ENCODE assay signal across 8 mouse cellular contexts in genomic region chr2:153161684-153162080, GRCm38 (mm10). TPM values are rescaled to one million over a fixed set of nuclear protein-coding genes. Genes with fewer than 3 reads are reported as not detected.
DNase-seq lines count a peak whose midpoint lies in the region; ATAC-seq and TF ChIP-seq lines count a peak whose summit lies in the region.

No protein-coding gene starts in this region.

- H3K9me3 ChIP-seq in lung, embryonic 15.5 days, result no peaks in the 10 kb centered on the region
- no peaks in the 10 kb centered on the region for H3K9me3 ChIP-seq in embryonic facial prominence, embryonic 12.5 days
- H3K9me3 ChIP-seq in hindbrain, postnatal 0 days (ENCODE audit: low read length), result no peaks in the 10 kb centered on the region
- H3K9me3 ChIP-seq in midbrain, embryonic 15.5 days, result no peaks in the 10 kb centered on the region

- peak overlapping the region; percentile 70 for H3K4me3 ChIP-seq in lung, embryonic 15.5 days
- H3K4me3 ChIP-seq in embryonic facial prominence, embryonic 12.5 days, result peak overlapping the region; percentile 83
- H3K4me3 ChIP-seq in hindbrain, postnatal 0 days (ENCODE audit: low read length), result peak overlapping the region; percentile 69
- H3K4me3 ChIP-seq in midbrain, embryonic 15.5 days, result peak overlapping the region; percentile 78

- TF ChIP-seq CTCF in hindbrain, postnatal 0 days (IDR thresholded peaks at IDR 0.05; ENCODE audit: low read depth), result no peak

- peak overlapping the region; percentile 83 for H3K4me2 ChIP-seq in lung, embryonic 15.5 days
- peak overlapping the region; percentile 95 for H3K4me2 ChIP-seq in embryonic facial prominence, embryonic 12.5 days (replicated peaks)
- H3K4me2 ChIP-seq in hindbrain, postnatal 0 days (ENCODE audit: low read depth, low read length), result peak overlapping the region; percentile 95
- peak overlapping the region; percentile 85 for H3K4me2 ChIP-seq in midbrain, embryonic 15.5 days

- H3K27ac ChIP-seq in lung, embryonic 15.5 days, result peak overlapping the region; percentile 95
- H3K27ac ChIP-seq in embryonic facial prominence, embryonic 12.5 days, result peak overlapping the region; percentile 85
- H3K27ac ChIP-seq in hindbrain, postnatal 0 days, result peak overlapping the region; percentile 97
- peak overlapping the region; percentile 97 for H3K27ac ChIP-seq in midbrain, embryonic 15.5 days

- peak overlapping the region; percentile 79 for H3K9ac ChIP-seq in lung, embryonic 15.5 days
- peak overlapping the region; percentile 81 for H3K9ac ChIP-seq in embryonic facial prominence, embryonic 12.5 days
- peak overlapping the region; percentile 77 for H3K9ac ChIP-seq in hindbrain, postnatal 0 days (replicated peaks; ENCODE audit: low read length)
- peak overlapping the region; percentile 85 for H3K9ac ChIP-seq in midbrain, embryonic 15.5 days

- 0 out of 2 replicates have a peak, but pooled peaks cover 4% of the 10 kb centered on the region for H3K36me3 ChIP-seq in lung, embryonic 15.5 days
- peaks cover 4% of the 10 kb centered on the region; the same call in 1 of the 2 replicates for H3K36me3 ChIP-seq in embryonic facial prominence, embryonic 12.5 days
- no peaks in the 10 kb centered on the region for H3K36me3 ChIP-seq in hindbrain, postnatal 0 days (ENCODE audit: insufficient read depth, low read length)
- no peaks in the 10 kb centered on the region for H3K36me3 ChIP-seq in midbrain, embryonic 15.5 days (replicated peaks)

- ATAC-seq in lung, embryonic 15.5 days (ENCODE audit: borderline replicate concordance, extremely low read depth, low FRiP score, low TSS enrichment), result peak; percentile 24
- 0 out of 2 replicates have a peak, but pooled peaks have one; percentile 57 for ATAC-seq in embryonic facial prominence, embryonic 12.5 days (ENCODE audit: insufficient number of reproducible peaks, insufficient read depth, low FRiP score, low TSS enrichment)
- ATAC-seq in hindbrain, postnatal 0 days, result peak; percentile 48
- peak; percentile 79 for ATAC-seq in midbrain, embryonic 15.5 days (replicated peaks)

- peaks cover 12% of the 10 kb centered on the region for H3K4me1 ChIP-seq in lung, embryonic 15.5 days
- H3K4me1 ChIP-seq in embryonic facial prominence, embryonic 12.5 days, result peaks cover 4% of the 10 kb centered on the region; the same call in 1 of the 2 replicates
- H3K4me1 ChIP-seq in hindbrain, postnatal 0 days (ENCODE audit: insufficient read depth, low read length), result no peaks in the 10 kb centered on the region
- H3K4me1 ChIP-seq in midbrain, embryonic 15.5 days, result peaks cover 15% of the 10 kb centered on the region

- no peak for DNase-seq in lung, adult 18-20 months
- DNase-seq in hindbrain, postnatal 0 days (ENCODE audit: low spot score), result no peak
- no peak for DNase-seq in cerebellum, postnatal 14 days
- DNase-seq in adrenal gland, postnatal 36 days, result no peak
- DNase-seq in natural killer cell, adult 2 months (ENCODE audit: low spot score in 2 of 2), result no peak

- H3K27me3 ChIP-seq in lung, embryonic 15.5 days, result no peaks in the 10 kb centered on the region
- no peaks in the 10 kb centered on the region for H3K27me3 ChIP-seq in embryonic facial prominence, embryonic 12.5 days
- H3K27me3 ChIP-seq in hindbrain, postnatal 0 days (ENCODE audit: insufficient read depth, low read length), result no peaks in the 10 kb centered on the region
- no peaks in the 10 kb centered on the region for H3K27me3 ChIP-seq in midbrain, embryonic 15.5 days (replicated peaks)

- WGBS in lung, embryonic 15.5 days, result under 1% methylated on average over 16 of the region's 16 CpGs
- under 1% methylated on average over 16 of the region's 16 CpGs for WGBS in embryonic facial prominence, embryonic 12.5 days
- 1% methylated on average over 15 of the region's 16 CpGs for WGBS in hindbrain, postnatal 0 days
- under 1% methylated on average over 16 of the region's 16 CpGs for WGBS in midbrain, embryonic 15.5 days

RNA-seq across cellular contexts. Expression of gene Tm9sf4, which starts 0.6 kb away (rescaled TPM):
- 77.0 and 79.1 TPM in 2 replicates for polyA plus RNA-seq in lung, embryonic 15.5 days (2015; fragmentation: Nextera tagmentation; extraction: Ambion mirVana)
- polyA plus RNA-seq in embryonic facial prominence, embryonic 12.5 days (2016; fragmentation: Nextera tagmentation; extraction: Ambion mirVana), result 82.9 and 88.1 TPM in 2 replicates
- total RNA-seq in hindbrain, postnatal 0 days (2014; rRNA removed), result 61.4 and 70.4 TPM in 2 replicates
- polyA plus RNA-seq in hindbrain, postnatal 0 days (2015; fragmentation: Nextera tagmentation; extraction: Ambion mirVana), result 73.0 and 80.0 TPM in 2 replicates
- 82.0 and 88.7 TPM in 2 replicates for polyA plus RNA-seq in midbrain, embryonic 15.5 days (2015; fragmentation: Nextera tagmentation; extraction: Ambion mirVana)
- 100 to 1,000 TPM; 103 to 118 TPM for total RNA-seq in adrenal gland, postnatal 36 days (2021)

RNA-seq across cellular contexts. Expression of gene Hck, which starts 53.4 kb away (rescaled TPM):
- 4.4 and 4.7 TPM in 2 replicates for polyA plus RNA-seq in lung, embryonic 15.5 days (2015; fragmentation: Nextera tagmentation; extraction: Ambion mirVana)
- polyA plus RNA-seq in embryonic facial prominence, embryonic 12.5 days (2016; fragmentation: Nextera tagmentation; extraction: Ambion mirVana), result 4.0 and 4.2 TPM in 2 replicates
- total RNA-seq in hindbrain, postnatal 0 days (2014; rRNA removed), result 12.2 and 17.0 TPM in 2 replicates
- polyA plus RNA-seq in hindbrain, postnatal 0 days (2015; fragmentation: Nextera tagmentation; extraction: Ambion mirVana), result 8.6 and 8.7 TPM in 2 replicates
- 2.9 and 3.3 TPM in 2 replicates for polyA plus RNA-seq in midbrain, embryonic 15.5 days (2015; fragmentation: Nextera tagmentation; extraction: Ambion mirVana)
- total RNA-seq in adrenal gland, postnatal 36 days (2021), result 1 to 10 TPM; 2.7 to 2.9 TPM

Comparison
In these comparisons a context has a peak if more than half of its experiments do, and no peak if none do; other contexts are left out.
1. ATAC-seq: peak in every context shown above with its lines; median percentile 79 in midbrain, embryonic 15.5 days; 57 in embryonic facial prominence, embryonic 12.5 days; 48 in hindbrain, postnatal 0 days; 24 in lung, embryonic 15.5 days.